Mouse (Mus musculus) heart, embryonic 11.5 days (tissue): ENCODE data around the gene Dram1. TPM values are rescaled to one million over a fixed set of nuclear protein-coding genes. Genes with fewer than 3 reads are reported as not detected.

Experiments
- ATAC-seq: fragments of 200-750 bp; cut with Nextera tagmentation; replicated peaks from 2 replicates; pipeline ENCODE4 v1.8.0; 2017; ENCODE audit warnings: moderate library complexity; ENCODE audit not compliant: insufficient number of reproducible peaks, low FRiP score, low TSS enrichment
- H3K27ac ChIP-seq: fragments of 300-500 bp; sonication (generic); 2 replicates; pipeline ENCODE4 v1.5.1; 2014; ENCODE audit warnings: mild to moderate bottlenecking, low read depth, low read length
- H3K27me3 ChIP-seq: fragments of 300-500 bp; sonication (generic); 2 replicates; pipeline ENCODE4 v1.6.1; 2014; ENCODE audit warnings: mild to moderate bottlenecking, low read length, mixed read lengths; ENCODE audit not compliant: control insufficient read depth, insufficient read depth
- H3K36me3 ChIP-seq: fragments of 300-500 bp; sonication (generic); 2 replicates; pipeline ENCODE4 v1.6.1; 2014; ENCODE audit warnings: mild to moderate bottlenecking, low read length, moderate library complexity, mixed read lengths; ENCODE audit not compliant: control insufficient read depth, insufficient read depth
- H3K4me1 ChIP-seq: fragments of 300-500 bp; sonication (generic); 2 replicates; pipeline ENCODE4 v1.6.1; 2014; ENCODE audit warnings: low read length; ENCODE audit not compliant: control insufficient read depth, insufficient read depth
- H3K4me2 ChIP-seq: fragments of 300-500 bp; sonication (generic); 2 replicates; pipeline ENCODE4 v1.6.1; 2014; ENCODE audit warnings: mild to moderate bottlenecking, moderate library complexity
- H3K4me3 ChIP-seq: fragments of 300-500 bp; sonication (generic); 2 replicates; pipeline ENCODE4 v1.5.1; 2014; ENCODE audit warnings: low read depth, low read length
- H3K9ac ChIP-seq: fragments of 300-500 bp; sonication (generic); 2 replicates; pipeline ENCODE4 v1.6.1; 2014; ENCODE audit warnings: mild to moderate bottlenecking, low read depth, low read length, moderate library complexity
- H3K9me3 ChIP-seq: fragments of 300-500 bp; sonication (generic); replicated peaks from 2 replicates; pipeline ENCODE4 v1.6.1; 2016; ENCODE audit warnings: low read length; ENCODE audit not compliant: control insufficient read depth
- WGBS: fragments of 180-500 bp; shearing (Covaris S2); extraction: QIAGEN DNeasy Blood & Tissue Kit; methylation state at CpG from one replicate; pipeline ENCODE4 v1.1.7; 2014; ENCODE audit not compliant: insufficient replicate concordance; 5-methylcytosine and 5-hydroxymethylcytosine counted together
- polyA plus RNA-seq: library from polyadenylated mRNA; unstranded; fragments of >200 nt; fragmentation: Nextera tagmentation; extraction: Ambion mirVana; gene quantifications from 2 replicates; pipeline ENCODE4 v1.2.1, GENCODE M21; 2014

The Dram1 gene
- polyA plus RNA-seq, 1 experiment from 2014 or later: 0.39 TPM

DNA sequence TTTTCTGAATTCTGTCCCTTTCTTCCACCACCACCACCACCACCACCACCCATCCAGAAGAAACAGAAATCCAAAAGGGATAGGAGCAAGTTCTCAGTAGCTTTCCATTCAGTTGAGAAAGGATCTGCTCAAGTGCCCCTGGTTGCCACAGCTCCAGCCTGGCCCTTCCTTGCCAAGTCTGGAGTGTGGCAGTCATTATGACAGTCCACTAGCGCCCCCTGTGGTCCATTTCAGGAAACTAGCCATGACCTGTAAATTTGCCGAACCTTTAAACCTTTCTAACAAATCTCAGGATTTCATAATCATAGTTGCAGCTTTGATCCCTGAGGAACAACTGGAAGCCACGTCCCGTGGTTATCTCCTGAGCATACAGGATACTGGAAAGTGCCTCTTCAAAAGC, 74.6 kb downstream of the Dram1 start:
- ATAC-seq: no peak
- Histone ChIP-seq H3K4me3 (no peak overlapping the region), H3K4me2 (no peak overlapping the region), H3K4me1 (no peaks in the 10 kb centered on the region), H3K36me3 (no peaks in the 10 kb centered on the region), H3K27me3 (no peaks in the 10 kb centered on the region), H3K9ac (no peak overlapping the region), H3K9me3 (no peaks in the 10 kb centered on the region), H3K27ac (no peak overlapping the region)
- WGBS: 6% methylated on average over 4 of the region's 4 CpGs

DNA sequence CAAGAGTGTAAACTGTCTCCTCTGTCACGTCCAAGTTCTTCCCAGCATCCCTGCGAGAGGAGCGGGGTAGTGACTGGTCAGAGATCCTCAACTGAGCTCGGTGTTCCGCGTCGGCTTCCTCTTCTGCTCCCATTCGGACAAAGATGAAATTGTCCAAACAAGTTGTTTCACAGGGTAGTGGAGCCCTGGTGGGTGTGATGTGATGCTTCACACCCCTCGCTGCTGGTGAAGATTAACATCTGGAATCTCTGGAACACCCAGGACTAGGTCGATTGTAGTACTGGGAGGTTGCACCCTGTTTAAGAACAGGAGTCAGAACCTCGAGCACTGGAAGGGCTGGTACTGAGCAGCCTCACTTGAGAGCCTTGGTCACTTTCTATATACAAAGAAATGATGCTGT, 75.8 kb downstream of the Dram1 start:
- ATAC-seq: no peak
- H3K4me1 ChIP-seq: no peaks in the 10 kb centered on the region
- no peak overlapping the region for H3K9ac ChIP-seq
- no peak overlapping the region for H3K4me2 ChIP-seq
- H3K36me3 ChIP-seq: no peaks in the 10 kb centered on the region
- H3K4me3 ChIP-seq: no peak overlapping the region
- H3K27ac ChIP-seq: no peak overlapping the region
- no peaks in the 10 kb centered on the region for H3K9me3 ChIP-seq
- H3K27me3 ChIP-seq: no peaks in the 10 kb centered on the region
- 70% methylated on average over 11 of the region's 11 CpGs for WGBS

DNA sequence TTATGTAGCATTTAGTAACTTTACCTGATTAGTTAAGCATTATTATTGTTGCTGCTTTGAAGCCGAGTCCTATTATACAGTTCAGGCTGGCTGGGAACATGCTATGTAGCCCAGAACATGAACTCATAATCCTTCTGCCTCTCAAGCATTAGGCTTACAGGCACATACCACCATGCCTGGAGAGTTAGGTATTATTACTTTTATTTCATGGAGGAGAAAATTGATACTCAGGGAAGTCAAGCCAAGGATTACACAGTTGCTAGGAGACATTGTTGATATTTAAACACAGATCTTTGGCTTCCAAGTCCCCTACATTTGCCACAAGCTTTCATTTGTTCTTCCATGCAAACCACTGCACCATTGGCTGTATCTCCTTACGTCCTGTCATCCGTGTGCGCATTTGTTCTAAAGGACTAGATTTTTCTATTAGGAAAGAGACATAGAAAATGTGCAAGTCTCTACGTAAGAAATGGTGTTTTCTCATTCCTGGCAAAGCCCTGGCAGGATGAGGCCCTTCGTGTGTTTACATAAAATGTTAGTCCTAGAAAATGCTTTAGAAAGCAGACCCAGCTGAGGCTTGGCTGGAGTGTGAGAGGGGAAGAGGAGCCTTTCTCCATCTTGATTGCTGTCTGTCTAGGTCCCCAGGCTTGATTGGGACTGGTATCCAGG, 76.9 kb downstream of the Dram1 start:
- H3K4me1 ChIP-seq: no peaks in the 10 kb centered on the region
- H3K27ac ChIP-seq: no peak overlapping the region
- H3K9me3 ChIP-seq: no peaks in the 10 kb centered on the region
- 79% methylated on average over 6 of the region's 6 CpGs for WGBS
- H3K4me2 ChIP-seq: no peak overlapping the region
- H3K9ac ChIP-seq: no peak overlapping the region
- H3K36me3 ChIP-seq: no peaks in the 10 kb centered on the region
- no peaks in the 10 kb centered on the region for H3K27me3 ChIP-seq
- ATAC-seq: no peak
- H3K4me3 ChIP-seq: no peak overlapping the region

DNA sequence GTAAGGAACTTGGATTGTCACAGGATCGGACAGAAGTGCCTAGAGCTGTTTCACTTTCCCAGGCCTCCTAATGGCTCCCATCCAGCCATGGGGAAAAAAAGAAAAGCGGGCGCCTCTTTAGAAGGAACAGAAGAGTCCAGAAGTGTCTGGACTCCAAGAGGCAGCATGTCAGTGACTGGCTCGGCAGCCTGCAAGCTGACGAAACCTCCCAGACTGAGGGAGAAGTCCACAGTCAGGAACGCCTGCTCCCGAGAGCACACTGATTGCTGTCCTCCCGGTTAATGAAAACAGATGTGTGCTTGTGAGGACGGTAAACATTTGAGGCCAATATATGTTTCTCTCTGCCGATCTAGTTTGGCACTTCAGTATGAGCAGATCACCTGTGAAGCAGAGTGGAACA, 81.9 kb downstream of the Dram1 start:
- Histone ChIP-seq H3K9ac (no peak overlapping the region), H3K27me3 (no peaks in the 10 kb centered on the region), H3K4me3 (no peak overlapping the region), H3K27ac (no peak overlapping the region), H3K4me1 (no peaks in the 10 kb centered on the region), H3K9me3 (no peaks in the 10 kb centered on the region), H3K36me3 (no peaks in the 10 kb centered on the region), H3K4me2 (no peak overlapping the region)
- no peak for ATAC-seq
- WGBS: 67% methylated on average over 10 of the region's 10 CpGs

DNA sequence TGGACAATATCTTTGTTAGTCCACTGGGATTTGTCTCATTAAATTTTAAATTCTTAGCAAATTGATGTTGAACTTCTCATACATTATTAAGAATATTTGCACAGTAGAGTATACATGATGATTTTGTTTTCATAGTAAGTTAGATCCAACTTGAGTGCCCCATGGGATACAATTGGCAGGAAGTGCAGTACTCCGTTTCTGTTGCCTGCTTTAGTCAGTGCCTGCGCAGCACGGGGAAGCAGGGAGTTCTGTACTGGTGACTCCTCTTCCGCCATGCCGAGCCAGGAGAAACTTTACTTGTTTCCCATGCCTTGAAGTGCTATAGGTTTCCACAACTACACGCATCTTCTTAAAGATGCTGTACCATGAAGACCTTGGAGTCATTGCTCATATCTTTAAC, 83.8 kb downstream of the Dram1 start:
- WGBS: 79% methylated on average over 6 of the region's 6 CpGs
- Histone ChIP-seq H3K27ac (no peak overlapping the region), H3K9ac (no peak overlapping the region), H3K4me1 (no peaks in the 10 kb centered on the region), H3K4me3 (no peak overlapping the region), H3K27me3 (no peaks in the 10 kb centered on the region), H3K36me3 (no peaks in the 10 kb centered on the region), H3K4me2 (no peak overlapping the region), H3K9me3 (no peaks in the 10 kb centered on the region)
- no peak for ATAC-seq

DNA sequence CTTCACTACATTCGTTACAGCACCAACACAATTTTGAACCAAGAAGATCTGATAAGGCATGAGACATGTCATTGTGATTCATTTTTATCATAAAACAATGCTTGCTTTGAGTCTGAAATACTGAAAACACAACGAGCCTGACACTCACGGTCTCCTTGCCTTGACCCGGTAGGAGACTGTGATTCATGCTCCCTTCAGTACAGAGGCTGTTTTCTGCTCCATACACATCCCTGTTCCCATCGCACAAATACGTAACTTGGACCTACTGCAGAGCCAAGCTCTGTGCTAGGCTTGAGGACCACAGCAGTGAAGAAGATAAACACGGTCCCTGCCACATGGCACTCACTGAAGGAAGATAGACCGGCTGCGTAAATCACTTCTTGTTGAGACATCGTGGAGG, 90.8 kb downstream of the Dram1 start:
- Histone ChIP-seq H3K36me3 (no peaks in the 10 kb centered on the region), H3K9me3 (no peaks in the 10 kb centered on the region), H3K4me3 (no peak overlapping the region), H3K27ac (no peak overlapping the region), H3K9ac (no peak overlapping the region), H3K4me2 (no peak overlapping the region), H3K4me1 (no peaks in the 10 kb centered on the region), H3K27me3 (no peaks in the 10 kb centered on the region)
- WGBS: 81% methylated on average over 10 of the region's 10 CpGs
- no peak for ATAC-seq

DNA sequence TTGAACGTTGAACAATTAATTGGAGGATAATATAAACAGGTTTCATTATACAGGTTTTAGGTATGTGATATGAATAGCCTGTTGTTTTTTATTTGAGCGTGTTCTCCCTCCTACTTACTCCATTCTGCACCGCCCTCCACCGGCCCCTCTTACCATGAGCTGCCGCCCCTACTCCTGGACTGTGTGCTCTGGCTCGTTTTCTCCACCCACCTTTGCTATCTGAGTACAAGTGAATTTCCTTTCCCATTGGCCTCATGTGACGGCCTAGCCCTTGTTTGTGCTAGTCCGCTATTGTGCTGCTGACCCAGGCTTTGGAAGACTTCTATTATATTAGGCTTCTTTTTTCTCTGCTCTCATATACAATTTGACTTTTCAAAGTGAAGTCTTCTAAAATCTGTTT, 91.6 kb downstream of the Dram1 start:
- no peaks in the 10 kb centered on the region for H3K4me1 ChIP-seq
- H3K4me2 ChIP-seq: no peak overlapping the region
- no peaks in the 10 kb centered on the region for H3K27me3 ChIP-seq
- no peak overlapping the region for H3K27ac ChIP-seq
- H3K36me3 ChIP-seq: no peaks in the 10 kb centered on the region
- WGBS: 74% methylated on average over 8 of the region's 8 CpGs
- no peak for ATAC-seq
- no peak overlapping the region for H3K4me3 ChIP-seq
- no peaks in the 10 kb centered on the region for H3K9me3 ChIP-seq
- H3K9ac ChIP-seq: no peak overlapping the region

DNA sequence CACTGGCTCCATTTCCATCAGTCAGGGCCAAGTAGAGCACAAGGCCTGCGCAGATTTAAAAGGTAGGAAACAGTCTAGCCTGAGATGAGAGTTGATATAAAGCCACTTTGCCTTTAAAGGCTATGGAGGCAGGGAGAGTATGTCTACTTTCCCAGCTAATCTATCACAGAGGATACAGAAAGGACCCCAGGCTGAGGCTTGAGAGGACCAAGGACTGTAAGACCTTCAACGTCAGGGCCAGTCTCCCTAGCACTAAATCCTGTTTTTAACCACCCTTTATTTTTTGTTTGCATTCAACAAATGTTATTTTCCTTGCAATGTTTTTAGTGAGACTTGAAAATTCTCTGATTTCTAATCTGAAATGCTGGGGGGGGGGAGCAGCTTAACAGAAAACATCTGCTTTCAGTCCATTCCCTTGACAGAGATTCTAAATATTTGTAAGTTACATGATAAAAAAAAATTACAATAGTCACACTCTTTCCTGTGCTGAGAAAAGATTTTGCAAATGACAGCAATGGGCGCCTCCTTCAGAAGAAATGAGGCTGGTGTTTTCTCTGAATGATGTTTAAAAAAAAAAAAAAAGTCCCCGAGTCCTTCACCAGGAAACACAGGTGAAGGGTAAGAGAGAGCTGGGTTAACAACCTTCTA, 94.4 kb downstream of the Dram1 start:
- no peaks in the 10 kb centered on the region for H3K9me3 ChIP-seq
- no peak overlapping the region for H3K4me2 ChIP-seq
- 74% methylated on average over 4 of the region's 4 CpGs for WGBS
- no peak overlapping the region for H3K9ac ChIP-seq
- H3K36me3 ChIP-seq: no peaks in the 10 kb centered on the region
- no peaks in the 10 kb centered on the region for H3K27me3 ChIP-seq
- no peak overlapping the region for H3K4me3 ChIP-seq
- no peaks in the 10 kb centered on the region for H3K4me1 ChIP-seq
- no peak overlapping the region for H3K27ac ChIP-seq
- ATAC-seq: no peak

DNA sequence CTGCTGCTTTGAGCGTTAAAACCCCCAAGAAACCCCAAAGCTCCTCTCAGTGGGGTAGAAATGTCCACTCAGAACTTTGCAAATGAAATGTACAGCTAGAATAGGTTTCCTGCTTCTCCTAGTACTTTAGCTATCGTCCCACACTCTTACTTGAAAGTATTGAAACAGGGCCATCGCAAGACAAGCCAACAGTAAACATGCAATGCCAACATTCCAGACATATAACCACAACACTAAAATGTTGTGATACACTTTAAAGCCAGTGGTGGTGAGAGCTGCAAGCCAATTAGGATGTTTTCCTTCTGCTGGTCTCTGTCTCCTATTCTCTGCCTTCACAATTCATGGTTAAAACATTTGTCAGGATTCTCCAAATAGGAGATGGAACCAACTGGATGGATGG, 97.2 kb downstream of the Dram1 start:
- Histone ChIP-seq H3K9ac (no peak overlapping the region), H3K27me3 (no peaks in the 10 kb centered on the region), H3K4me2 (no peak overlapping the region), H3K4me3 (no peak overlapping the region), H3K9me3 (no peaks in the 10 kb centered on the region), H3K36me3 (no peaks in the 10 kb centered on the region), H3K27ac (no peak overlapping the region), H3K4me1 (no peaks in the 10 kb centered on the region)
- ATAC-seq: no peak
- WGBS: 88% methylated on average over 3 of the region's 3 CpGs
